Mouse (Mus musculus) bone marrow macrophage, adult 2 months (primary cell): ENCODE measurements around the gene Calhm3.

Source experiments
- CTCF ChIP-seq: IDR thresholded peaks from 2 replicates; pipeline ENCODE4 v1.5.1; 2012; ENCODE audit warnings: low read depth, mild to moderate bottlenecking, low read length, moderate library complexity
- POLR2A ChIP-seq: IDR thresholded peaks from 2 replicates; pipeline ENCODE4 v1.6.1; 2012; ENCODE audit warnings: mild to moderate bottlenecking, low read depth, low read length, borderline replicate concordance

- TF ChIP-seq POLR2A = no peak
- TF ChIP-seq CTCF = no peak
Measured at GRCm38 (mm10) chr19:47201972-47202371, 44.4 kb upstream of the Calhm3 start.
